Mouse (Mus musculus) forebrain, embryonic 15.5 days (tissue): Measurements from ENCODE around the gene Cntn2. TPM values are rescaled to one million over a fixed set of nuclear protein-coding genes. Genes with fewer than 3 reads are reported as not detected.

ENCODE experiments used
- ATAC-seq: fragments of 200-750 bp; cut with Nextera tagmentation; replicated peaks from 2 replicates; pipeline ENCODE4 v1.8.0; 2017; ENCODE audit warnings: mild to moderate bottlenecking, moderate TSS enrichment, moderate library complexity
- H3K27ac ChIP-seq: fragments of 300-500 bp; sonication (generic); replicated peaks from 2 replicates; pipeline ENCODE4 v1.5.1; 2015; ENCODE audit warnings: mild to moderate bottlenecking, inconsistent platforms
- H3K27me3 ChIP-seq: fragments of 300-500 bp; sonication (generic); 2 replicates; pipeline ENCODE4 v1.6.1; 2015; ENCODE audit warnings: inconsistent platforms
- H3K36me3 ChIP-seq: fragments of 300-500 bp; sonication (generic); 2 replicates; pipeline ENCODE4 v1.6.1; 2015; ENCODE audit warnings: mild to moderate bottlenecking, inconsistent platforms
- H3K4me1 ChIP-seq: fragments of 300-500 bp; sonication (generic); 2 replicates; pipeline ENCODE4 v1.6.1; 2015; ENCODE audit warnings: inconsistent platforms
- H3K4me2 ChIP-seq: fragments of 300-500 bp; sonication (generic); replicated peaks from 2 replicates; pipeline ENCODE4 v1.6.1; 2015; ENCODE audit warnings: mild to moderate bottlenecking, inconsistent platforms
- H3K4me3 ChIP-seq: fragments of 300-500 bp; sonication (generic); 2 replicates; pipeline ENCODE4 v1.5.1; 2015; ENCODE audit warnings: mild to moderate bottlenecking, inconsistent platforms
- H3K9ac ChIP-seq: fragments of 300-500 bp; sonication (generic); replicated peaks from 2 replicates; pipeline ENCODE4 v1.6.1; 2015; ENCODE audit warnings: mild to moderate bottlenecking, inconsistent platforms
- H3K9me3 ChIP-seq: fragments of 300-500 bp; sonication (generic); 2 replicates; pipeline ENCODE4 v1.6.1; 2016; ENCODE audit warnings: inconsistent platforms
- whole genome bisulfite sequencing: fragments of 180-500 bp; shearing (Covaris S2); methylation state at CpG from one replicate; pipeline ENCODE4 v1.1.7; 2015; ENCODE audit warnings: mixed read lengths; 5-methylcytosine and 5-hydroxymethylcytosine counted together
- polyA plus RNA-seq: library from polyadenylated mRNA; unstranded; fragments of >200 nt; fragmentation: Nextera tagmentation; extraction: Ambion mirVana; gene quantifications from 2 replicates; pipeline ENCODE4 v1.2.1, GENCODE M21; 2015

Cntn2 gene
- polyA plus RNA-seq, 1 experiment from 2014 or later: 117 TPM

GRCm38 (mm10) chr1:132525832-132526231, 17.2 kb downstream of the Cntn2 start:
- Histone ChIP-seq H3K4me3 (no peak overlapping the region), H3K27ac (peak overlapping the region; percentile 91), H3K4me2 (peak overlapping the region; percentile 28), H3K36me3 (peaks cover 50% of the 10 kb centered on the region), H3K27me3 (no peaks in the 10 kb centered on the region), H3K9ac (peak overlapping the region; percentile 55), H3K9me3 (no peaks in the 10 kb centered on the region), H3K4me1 (peaks cover 28% of the 10 kb centered on the region)
- peak; percentile 70 for ATAC-seq
- WGBS: 7% methylated on average over 10 of the region's 10 CpGs

- 32% methylated on average over 4 of the region's 4 CpGs for WGBS
- peaks cover 20% of the 10 kb centered on the region for H3K4me1 ChIP-seq
- no peak overlapping the region for H3K9ac ChIP-seq
- H3K27me3 ChIP-seq: no peaks in the 10 kb centered on the region
- ATAC-seq: no peak
- no peaks in the 10 kb centered on the region for H3K9me3 ChIP-seq
- no peak overlapping the region for H3K27ac ChIP-seq
- H3K4me3 ChIP-seq: no peak overlapping the region
- peaks cover 58% of the 10 kb centered on the region for H3K36me3 ChIP-seq
- no peak overlapping the region for H3K4me2 ChIP-seq
Observed at GRCm38 (mm10) chr1:132523920-132524319, 19.1 kb downstream of the Cntn2 start.

GRCm38 (mm10) chr1:132523048-132523447, 20.0 kb downstream of the Cntn2 start:
- ATAC-seq: no peak
- WGBS: 70% methylated on average over 8 of the region's 8 CpGs
- Histone ChIP-seq H3K27ac (no peak overlapping the region), H3K27me3 (no peaks in the 10 kb centered on the region), H3K9me3 (no peaks in the 10 kb centered on the region), H3K4me3 (no peak overlapping the region), H3K36me3 (peaks cover 59% of the 10 kb centered on the region), H3K4me2 (no peak overlapping the region), H3K4me1 (peaks cover 20% of the 10 kb centered on the region), H3K9ac (no peak overlapping the region)

GRCm38 (mm10) chr1:132520764-132521163, 22.3 kb downstream of the Cntn2 start:
- Histone ChIP-seq H3K9me3 (no peaks in the 10 kb centered on the region), H3K27ac (no peak overlapping the region), H3K4me1 (peaks cover 7% of the 10 kb centered on the region), H3K4me2 (no peak overlapping the region), H3K27me3 (no peaks in the 10 kb centered on the region), H3K4me3 (no peak overlapping the region), H3K36me3 (peaks cover 70% of the 10 kb centered on the region), H3K9ac (no peak overlapping the region)
- peak; percentile 24; the same call in 1 of the 2 replicates for ATAC-seq
- 25% methylated on average over 3 of the region's 6 CpGs for whole genome bisulfite sequencing

- H3K36me3 ChIP-seq: peaks cover 65% of the 10 kb centered on the region
- H3K4me3 ChIP-seq: no peak overlapping the region
- 84% methylated on average over 11 of the region's 11 CpGs for WGBS
- H3K9me3 ChIP-seq: no peaks in the 10 kb centered on the region
- no peaks in the 10 kb centered on the region for H3K4me1 ChIP-seq
- no peak overlapping the region for H3K9ac ChIP-seq
- H3K27ac ChIP-seq: no peak overlapping the region
- no peaks in the 10 kb centered on the region for H3K27me3 ChIP-seq
- H3K4me2 ChIP-seq: no peak overlapping the region
- no peak for ATAC-seq
Observed at GRCm38 (mm10) chr1:132519734-132520133, 23.3 kb downstream of the Cntn2 start.

- Histone ChIP-seq H3K4me1 (no peaks in the 10 kb centered on the region), H3K27ac (no peak overlapping the region), H3K36me3 (peaks cover 59% of the 10 kb centered on the region), H3K4me2 (no peak overlapping the region), H3K9ac (no peak overlapping the region), H3K4me3 (no peak overlapping the region), H3K9me3 (no peaks in the 10 kb centered on the region), H3K27me3 (no peaks in the 10 kb centered on the region)
- WGBS: 86% methylated on average over 18 of the region's 18 CpGs
- no peak for ATAC-seq
Observed at GRCm38 (mm10) chr1:132518621-132519020, 24.4 kb downstream of the Cntn2 start.

- Histone ChIP-seq H3K4me2 (no peak overlapping the region), H3K27me3 (no peaks in the 10 kb centered on the region), H3K9ac (no peak overlapping the region), H3K36me3 (peaks cover 41% of the 10 kb centered on the region), H3K4me3 (no peak overlapping the region), H3K27ac (no peak overlapping the region), H3K9me3 (no peaks in the 10 kb centered on the region), H3K4me1 (no peaks in the 10 kb centered on the region)
- 91% methylated on average over 11 of the region's 11 CpGs for WGBS
- no peak for ATAC-seq
Observed at GRCm38 (mm10) chr1:132516776-132517175, 26.3 kb downstream of the Cntn2 start.

- 90% methylated on average over 12 of the region's 12 CpGs for WGBS
- Histone ChIP-seq H3K27ac (no peak overlapping the region), H3K27me3 (no peaks in the 10 kb centered on the region), H3K4me3 (no peak overlapping the region), H3K36me3 (peaks cover 34% of the 10 kb centered on the region), H3K4me1 (peaks cover 3% of the 10 kb centered on the region; the same call in 1 of the 2 replicates), H3K9me3 (no peaks in the 10 kb centered on the region), H3K9ac (no peak overlapping the region), H3K4me2 (no peak overlapping the region)
- no peak for ATAC-seq
Observed at GRCm38 (mm10) chr1:132515339-132515738, 27.7 kb downstream of the Cntn2 start.

GRCm38 (mm10) chr1:132512106-132512505, 30.9 kb downstream of the Cntn2 start:
- WGBS: 78% methylated on average over 8 of the region's 8 CpGs
- peaks cover 24% of the 10 kb centered on the region for H3K36me3 ChIP-seq
- ATAC-seq: no peak
- H3K9me3 ChIP-seq: no peaks in the 10 kb centered on the region
- peaks cover 5% of the 10 kb centered on the region; the same call in 1 of the 2 replicates for H3K4me1 ChIP-seq
- no peaks in the 10 kb centered on the region for H3K27me3 ChIP-seq
- no peak overlapping the region for H3K4me3 ChIP-seq
- H3K27ac ChIP-seq: 0 out of 2 replicates have a peak overlapping the region, but pooled peaks have one; percentile 17
- H3K9ac ChIP-seq: no peak overlapping the region
- no peak overlapping the region for H3K4me2 ChIP-seq

GRCm38 (mm10) chr1:132511521-132511920, 31.5 kb downstream of the Cntn2 start:
- ATAC-seq: no peak
- no peaks in the 10 kb centered on the region for H3K27me3 ChIP-seq
- no peaks in the 10 kb centered on the region for H3K9me3 ChIP-seq
- peaks cover 23% of the 10 kb centered on the region for H3K36me3 ChIP-seq
- no peak overlapping the region for H3K4me2 ChIP-seq
- peaks cover 5% of the 10 kb centered on the region; the same call in 1 of the 2 replicates for H3K4me1 ChIP-seq
- no peak overlapping the region for H3K9ac ChIP-seq
- WGBS: 61% methylated on average over 8 of the region's 8 CpGs
- peak overlapping the region; percentile 55 for H3K27ac ChIP-seq
- no peak overlapping the region for H3K4me3 ChIP-seq

GRCm38 (mm10) chr1:132509771-132510170, 33.3 kb downstream of the Cntn2 start:
- peak overlapping the region; percentile 55 for H3K27ac ChIP-seq
- H3K4me3 ChIP-seq: no peak overlapping the region
- no peaks in the 10 kb centered on the region for H3K27me3 ChIP-seq
- no peak overlapping the region for H3K4me2 ChIP-seq
- H3K9ac ChIP-seq: no peak overlapping the region
- peaks cover 28% of the 10 kb centered on the region; the same call in 1 of the 2 replicates for H3K36me3 ChIP-seq
- H3K9me3 ChIP-seq: no peaks in the 10 kb centered on the region
- H3K4me1 ChIP-seq: peaks cover 5% of the 10 kb centered on the region; the same call in 1 of the 2 replicates
- 88% methylated on average over 5 of the region's 5 CpGs for WGBS
- no peak for ATAC-seq

- ATAC-seq: no peak
- H3K27ac ChIP-seq: no peak overlapping the region
- 95% methylated on average over 7 of the region's 7 CpGs for WGBS
- H3K4me2 ChIP-seq: no peak overlapping the region
- H3K36me3 ChIP-seq: peaks cover 51% of the 10 kb centered on the region
- no peak overlapping the region for H3K9ac ChIP-seq
- no peak overlapping the region for H3K4me3 ChIP-seq
- H3K27me3 ChIP-seq: no peaks in the 10 kb centered on the region
- H3K4me1 ChIP-seq: peaks cover 4% of the 10 kb centered on the region; the same call in 1 of the 2 replicates
- no peaks in the 10 kb centered on the region for H3K9me3 ChIP-seq
Observed at GRCm38 (mm10) chr1:132506656-132507055, 36.4 kb downstream of the Cntn2 start.

GRCm38 (mm10) chr1:132506058-132506457, 37.0 kb downstream of the Cntn2 start, which contains the start of gene Tmem81:
Gene Tmem81, plus strand, starts transcription at chr1:132506230.
- ATAC-seq: no peak
- 85% methylated on average over 7 of the region's 7 CpGs for WGBS
- 0 out of 2 replicates have a peak, but pooled peaks cover 2% of the 10 kb centered on the region for H3K4me1 ChIP-seq
- peak within 1 kb of the TSS; percentile 42 for H3K27ac ChIP-seq
- H3K9ac ChIP-seq: no peak within 1 kb of the TSS
- no peaks in the 10 kb centered on the region for H3K27me3 ChIP-seq
- no peaks in the 10 kb centered on the region for H3K9me3 ChIP-seq
- peaks cover 57% of the 10 kb centered on the region for H3K36me3 ChIP-seq
- H3K4me3 ChIP-seq: no peak within 1 kb of the TSS
- no peak within 1 kb of the TSS for H3K4me2 ChIP-seq
